Mouse (Mus musculus): ENCODE measurements around the gene Dlg2. TPM values are rescaled to one million over a fixed set of nuclear protein-coding genes. Genes with fewer than 3 reads are reported as not detected.

Gene Dlg2
- polyA plus RNA-seq, 1 experiment from 2014 or later = 1.5 TPM

DNA sequence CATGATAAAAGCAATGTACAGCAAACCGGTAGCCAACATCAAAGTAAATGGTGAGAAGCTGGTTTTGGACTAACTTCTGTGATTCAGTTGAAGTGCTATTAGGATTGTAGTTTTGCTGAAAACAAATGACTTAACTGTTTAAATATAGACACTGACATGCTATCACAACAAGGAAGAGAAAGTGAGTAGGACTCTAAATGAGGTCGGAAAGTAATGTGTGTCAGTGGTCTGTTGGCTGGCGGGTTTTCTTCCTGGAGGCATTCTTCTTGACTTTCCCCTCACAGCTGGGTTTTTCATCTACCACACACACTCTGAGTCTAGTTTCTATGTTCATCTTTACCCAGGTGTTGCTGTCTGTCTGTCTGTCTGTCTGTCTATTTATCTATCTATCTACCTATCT is 1771.1 kb downstream of the Dlg2 start:
- TF ChIP-seq CTCF (IDR thresholded peaks at IDR 0.05) = no peak
- in situ Hi-C loops (cut with MboI; ENCODE audit: low pct_unique_long_range_greater_than_20kb) = no loop called here
- ATAC-seq = no peak
- H3K27me3 ChIP-seq = no peaks in the 10 kb centered on the region
- POLR2A ChIA-PET = no interaction called here
- CTCF ChIA-PET = interaction anchor here (1.7 kb wide), 1 partner anchor 24 kb away, joined by 3 read pairs; no protein-coding TSS in a partner anchor
- no peak for DNase-seq (ENCODE audit: low read depth, low spot score)

DNA sequence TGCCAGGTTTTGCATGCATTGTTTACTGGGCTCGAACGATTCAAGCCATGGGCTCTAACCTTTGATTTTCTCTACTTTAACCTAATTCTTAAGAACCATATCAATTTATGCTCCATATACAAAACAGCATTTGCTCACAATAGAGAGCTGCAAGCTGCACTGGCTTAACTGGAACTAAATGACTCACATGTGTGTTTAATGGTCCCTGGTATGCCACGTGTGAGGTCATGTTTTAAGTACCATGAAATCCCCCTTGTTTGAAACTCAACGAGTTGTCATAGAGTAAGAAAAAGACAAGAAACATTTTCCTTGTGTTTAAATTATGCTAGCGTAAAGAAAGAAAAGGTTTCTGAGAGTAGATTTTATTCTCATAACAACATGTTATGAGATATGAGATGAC is 1772.1 kb downstream of the Dlg2 start:
- DNase-seq (ENCODE audit: low read depth, low spot score) (peak; percentile 22), ATAC-seq (peak; percentile 39)
- no peaks in the 10 kb centered on the region for H3K27me3 ChIP-seq
- TF ChIP-seq CTCF (IDR thresholded peaks at IDR 0.05) = no peak
- in situ Hi-C loops (cut with MboI; ENCODE audit: low pct_unique_long_range_greater_than_20kb) = no loop called here
- CTCF ChIA-PET = interaction anchor here (1.3 to 1.7 kb wide), 2 partner anchors 10 to 23 kb away, joined by 3 to 4 read pairs; no protein-coding TSS in a partner anchor
- POLR2A ChIA-PET = interaction anchor here (0.5 kb wide), 1 partner anchor 72 kb away, joined by 6 read pairs; no protein-coding TSS in a partner anchor

DNA sequence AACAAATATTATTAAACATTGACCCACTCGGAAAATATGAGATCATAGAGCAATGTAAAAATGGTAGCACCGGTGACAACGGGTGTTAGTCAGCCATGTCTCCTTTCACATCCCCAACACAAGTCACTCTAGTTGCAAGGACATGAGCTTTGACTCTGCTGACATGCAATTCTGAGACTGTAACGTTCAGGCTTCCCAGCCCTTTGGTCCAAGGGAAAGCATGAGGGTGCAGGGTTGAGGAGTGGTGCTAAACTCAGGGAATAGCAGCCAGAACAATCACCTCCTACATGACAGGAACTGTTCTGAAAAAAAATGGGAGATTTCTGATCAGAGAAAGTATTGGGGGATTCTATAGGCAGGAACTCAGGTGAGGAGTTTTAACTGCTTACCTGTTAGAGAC is 1781.7 kb downstream of the Dlg2 start:
- ATAC-seq = no peak
- in situ Hi-C loops (cut with MboI; ENCODE audit: low pct_unique_long_range_greater_than_20kb) = no loop called here
- ChIA-PET POLR2A (no interaction called here), CTCF (interaction anchor here (0.8 to 1.2 kb wide), 3 partner anchors 9 to 25 kb away, joined by 3 to 4 read pairs (median 4); no protein-coding TSS in a partner anchor)
- H3K27me3 ChIP-seq = no peaks in the 10 kb centered on the region
- no peak for TF ChIP-seq CTCF (IDR thresholded peaks at IDR 0.05)
- DNase-seq (ENCODE audit: low read depth, low spot score) = no peak

DNA sequence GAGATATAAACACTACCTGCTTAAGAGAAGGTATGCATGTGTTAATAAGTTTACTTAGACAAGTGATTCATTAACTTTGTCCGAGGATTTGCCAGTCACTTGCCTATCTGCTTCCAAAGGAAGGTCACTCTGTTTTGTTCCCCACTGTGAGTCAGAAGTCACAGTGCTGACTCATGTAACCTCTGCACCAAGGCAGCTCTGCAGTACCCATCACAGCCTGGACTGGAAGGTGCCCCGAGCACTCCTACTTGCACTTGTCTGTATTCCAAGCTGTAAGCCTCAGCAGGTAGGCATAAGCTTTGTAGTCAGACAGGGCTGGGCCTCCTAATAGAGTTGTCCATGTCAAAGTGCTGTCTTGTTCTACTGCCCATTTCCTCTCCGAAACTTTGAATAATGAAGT is 1782.2 kb downstream of the Dlg2 start:
- DNase-seq (ENCODE audit: low read depth, low spot score) (peak; percentile 24), ATAC-seq (peak; percentile 96)
- ChIA-PET POLR2A (no interaction called here), CTCF (interaction anchor here (0.8 to 1.2 kb wide), 2 partner anchors 10 to 25 kb away, joined by 4 read pairs; no protein-coding TSS in a partner anchor)
- no peak for TF ChIP-seq CTCF (IDR thresholded peaks at IDR 0.05)
- in situ Hi-C loops (cut with MboI; ENCODE audit: low pct_unique_long_range_greater_than_20kb) = no loop called here
- no peaks in the 10 kb centered on the region for H3K27me3 ChIP-seq

DNA sequence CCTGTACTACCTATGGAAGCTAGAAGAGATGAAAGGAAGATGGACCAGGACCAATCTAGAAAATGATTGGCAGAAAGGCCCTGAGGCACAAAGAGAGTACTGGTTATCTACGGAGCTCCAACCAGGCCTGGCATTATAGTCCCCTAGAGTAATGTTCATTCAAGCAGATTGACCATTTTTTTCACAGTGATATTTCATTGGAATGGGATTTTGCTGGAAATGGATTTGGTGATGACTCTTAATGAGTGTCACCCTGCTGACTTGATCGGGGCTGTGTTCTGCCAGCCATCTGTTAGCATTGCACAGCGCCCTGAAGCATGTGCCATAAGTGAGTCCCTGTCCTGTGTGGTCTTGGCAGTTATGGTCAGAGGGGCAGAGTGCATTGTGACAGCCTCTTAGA is 1787.9 kb downstream of the Dlg2 start:
- DNase-seq (ENCODE audit: low read depth, low spot score) (no peak), ATAC-seq (no peak)
- ChIA-PET POLR2A (no interaction called here), CTCF (no interaction called here)
- H3K27me3 ChIP-seq = no peaks in the 10 kb centered on the region
- in situ Hi-C loops (cut with MboI; ENCODE audit: low pct_unique_long_range_greater_than_20kb) = no loop called here
- TF ChIP-seq CTCF (IDR thresholded peaks at IDR 0.05) = no peak

DNA sequence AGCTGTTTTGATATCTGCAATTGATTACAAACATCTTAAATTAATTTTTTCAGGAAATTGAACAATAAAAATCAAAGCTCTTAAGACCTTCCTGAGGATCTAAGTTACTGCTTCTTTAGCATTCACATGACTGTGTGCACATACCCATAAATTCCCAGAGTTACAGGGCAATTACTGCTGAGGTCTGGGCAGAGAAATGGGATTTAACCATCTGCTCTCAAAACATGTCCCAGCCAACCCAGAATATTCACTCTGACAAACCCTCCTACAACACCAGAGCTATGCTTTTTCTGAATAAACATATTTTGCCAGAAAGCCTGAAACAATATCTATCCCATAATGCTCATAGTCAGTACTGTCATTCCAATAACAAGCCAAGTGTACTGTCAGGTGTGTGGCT is 1788.5 kb downstream of the Dlg2 start:
- in situ Hi-C loops (cut with MboI; ENCODE audit: low pct_unique_long_range_greater_than_20kb) = no loop called here
- ATAC-seq = no peak

DNA sequence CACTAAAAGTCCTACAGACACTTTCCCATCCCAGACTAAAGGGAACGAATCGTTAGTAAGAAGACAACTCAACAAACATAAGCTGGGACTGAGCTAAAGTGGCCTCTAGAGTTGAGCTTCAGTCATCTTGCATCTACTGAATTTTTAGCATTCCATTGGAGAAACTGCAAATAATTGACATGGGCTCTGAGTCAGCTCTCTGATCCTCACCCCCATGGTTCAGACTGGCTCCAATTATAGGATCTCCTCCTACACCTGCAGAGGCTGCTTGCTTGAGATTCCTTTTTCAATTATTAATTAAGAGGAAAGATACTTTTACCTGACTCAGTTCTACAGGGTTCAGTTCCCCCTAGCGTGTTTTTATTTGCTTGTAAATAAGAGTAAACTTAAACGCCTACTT is 1798.9 kb downstream of the Dlg2 start:
- ChIA-PET POLR2A (interaction anchor here (0.7 kb wide), 1 partner anchor 14 kb away, joined by 3 read pairs; no protein-coding TSS in a partner anchor), CTCF (interaction anchor here (0.9 to 1.4 kb wide), 2 partner anchors 8 to 15 kb away, joined by 3 to 4 read pairs; no protein-coding TSS in a partner anchor)
- ATAC-seq = peak; percentile 98
- no peaks in the 10 kb centered on the region for H3K27me3 ChIP-seq
- peak; percentile 34 for DNase-seq (ENCODE audit: low read depth, low spot score)
- TF ChIP-seq CTCF (IDR thresholded peaks at IDR 0.05) = no peak
- in situ Hi-C loops (cut with MboI; ENCODE audit: low pct_unique_long_range_greater_than_20kb) = no loop called here

More for the DNA sequence above, 1788.5 kb downstream of the Dlg2 start:
- ChIA-PET CTCF (no interaction called here), POLR2A (no interaction called here)
- no peak for TF ChIP-seq CTCF (IDR thresholded peaks at IDR 0.05)
- no peaks in the 10 kb centered on the region for H3K27me3 ChIP-seq
- no peak for DNase-seq (ENCODE audit: low read depth, low spot score)

DNA sequence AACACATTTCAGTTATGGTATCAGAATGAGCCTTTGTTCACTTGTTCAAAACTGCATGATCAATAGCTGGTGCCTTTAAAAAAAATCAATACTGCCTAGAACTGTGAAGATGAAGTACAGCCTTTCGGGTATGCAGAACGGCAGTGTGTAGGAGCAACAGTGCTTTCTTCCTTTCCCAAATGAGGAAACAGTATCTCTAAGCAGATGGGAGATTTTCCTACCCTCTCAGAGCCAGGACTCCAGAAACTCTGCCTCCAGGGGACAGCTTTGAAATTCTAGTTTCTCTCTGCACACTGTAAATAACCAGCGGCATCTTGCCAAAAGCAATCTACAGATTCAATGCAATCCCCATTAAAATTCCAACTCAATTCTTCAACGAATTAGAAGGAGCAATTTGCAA is 1801.2 kb downstream of the Dlg2 start:
- in situ Hi-C loops (cut with MboI; ENCODE audit: low pct_unique_long_range_greater_than_20kb) = no loop called here
- ChIA-PET CTCF (no interaction called here), POLR2A (no interaction called here)
- H3K27me3 ChIP-seq = no peaks in the 10 kb centered on the region
- no peak for TF ChIP-seq CTCF (IDR thresholded peaks at IDR 0.05)
- no peak for ATAC-seq
- no peak for DNase-seq (ENCODE audit: low read depth, low spot score)

DNA sequence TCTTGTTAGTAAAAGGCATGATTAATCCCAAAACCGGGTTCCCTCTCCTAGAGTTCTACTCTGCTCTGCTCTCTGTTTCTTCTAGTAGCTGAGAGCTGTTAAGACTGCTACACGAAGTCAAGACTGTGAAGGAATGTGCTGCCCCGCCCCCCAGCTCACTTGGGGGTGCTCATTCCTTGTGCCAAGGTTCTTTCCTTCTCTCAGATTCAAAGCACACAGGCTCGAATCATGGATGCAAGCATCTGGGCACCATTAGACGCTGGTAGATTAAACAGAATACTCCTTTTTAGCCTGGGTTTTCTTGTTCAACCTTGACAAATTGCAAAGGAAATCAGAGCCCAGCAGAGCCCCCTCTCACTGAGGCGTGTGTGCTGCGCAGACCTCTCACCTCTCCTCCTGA is 1804.5 kb downstream of the Dlg2 start:
- CTCF ChIA-PET = interaction anchor here (0.7 to 1.2 kb wide), 2 partner anchors 8 to 10 kb away, joined by 3 read pairs; no protein-coding TSS in a partner anchor
- H3K27me3 ChIP-seq = no peaks in the 10 kb centered on the region
- in situ Hi-C loops (cut with MboI; ENCODE audit: low pct_unique_long_range_greater_than_20kb) = no loop called here
- DNase-seq (ENCODE audit: low read depth, low spot score) = no peak
- no peak for ATAC-seq
- POLR2A ChIA-PET = interaction anchor here (1.5 kb wide), 1 partner anchor 9 kb away, joined by 5 read pairs; no protein-coding TSS in a partner anchor
- TF ChIP-seq CTCF (IDR thresholded peaks at IDR 0.05) = no peak

DNA sequence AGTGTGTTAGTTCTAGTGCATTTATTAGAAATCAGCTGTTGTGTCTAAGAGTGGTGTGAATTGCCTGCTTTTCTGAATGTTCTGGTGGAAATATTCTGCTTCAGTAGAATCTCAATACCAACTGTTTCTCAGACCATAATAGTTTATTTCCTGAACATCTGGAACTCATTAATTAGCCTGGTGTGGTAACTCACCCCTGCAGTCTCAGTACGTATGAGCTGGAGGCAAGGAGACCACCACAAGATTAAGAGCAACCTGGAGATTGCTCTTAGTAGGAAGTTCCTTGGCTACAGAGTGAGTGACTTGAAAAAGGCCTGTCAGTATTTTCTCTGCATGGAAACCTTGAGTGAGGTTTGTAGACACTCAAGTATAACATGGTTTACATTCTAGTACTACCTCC is 1810.6 kb downstream of the Dlg2 start:
- DNase-seq (ENCODE audit: low read depth, low spot score) (no peak), ATAC-seq (no peak)
- H3K27me3 ChIP-seq = no peaks in the 10 kb centered on the region
- in situ Hi-C loops (cut with MboI; ENCODE audit: low pct_unique_long_range_greater_than_20kb) = no loop called here
- no peak for TF ChIP-seq CTCF (IDR thresholded peaks at IDR 0.05)
- ChIA-PET POLR2A (no interaction called here), CTCF (interaction anchor here (2.0 kb wide), 1 partner anchor 9 kb away, joined by 8 read pairs; no protein-coding TSS in a partner anchor)

DNA sequence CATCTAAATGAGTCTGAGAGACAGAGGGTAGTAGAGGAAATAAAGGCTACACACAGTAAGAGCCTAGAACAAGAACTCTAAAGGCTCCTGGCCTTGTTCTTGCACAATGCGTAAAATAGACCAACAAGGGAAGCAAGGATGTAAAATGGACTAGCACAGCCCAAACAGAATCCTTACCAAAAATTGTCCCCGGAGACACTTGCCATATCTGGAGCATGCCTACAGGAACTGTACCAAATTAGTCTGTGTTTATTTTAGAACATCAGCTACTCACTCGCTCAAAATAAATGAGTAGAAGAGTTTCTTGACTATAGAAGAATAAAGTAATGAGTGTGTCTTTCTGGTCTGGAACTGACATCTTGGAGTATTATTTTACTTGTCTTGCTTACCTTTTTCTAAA is 1812.3 kb downstream of the Dlg2 start:
- in situ Hi-C loops (cut with MboI; ENCODE audit: low pct_unique_long_range_greater_than_20kb) = no loop called here
- ChIA-PET CTCF (no interaction called here), POLR2A (no interaction called here)
- ATAC-seq (no peak), DNase-seq (ENCODE audit: low read depth, low spot score) (no peak)
- no peaks in the 10 kb centered on the region for H3K27me3 ChIP-seq
- no peak for TF ChIP-seq CTCF (IDR thresholded peaks at IDR 0.05)
